Mouse (Mus musculus) bone marrow macrophage, adult 2 months (primary cell): ENCODE measurements at regions not wholly inside any gene's neighbourhood (a gene's known extent, or its start where the extent isn't known, plus 50 kb on each side); places are given as distances from the start of the nearest gene placed in this dataset.

ENCODE experiments used
- H3K27ac ChIP-seq: 2 replicates; pipeline ENCODE4 v1.5.1; 2012; ENCODE audit warnings: low read depth, low read length; ENCODE audit not compliant: insufficient read depth
- H3K4me1 ChIP-seq: 2 replicates; pipeline ENCODE4 v1.6.1; 2012; ENCODE audit warnings: low read length; ENCODE audit not compliant: control insufficient read depth, insufficient read depth
- H3K4me3 ChIP-seq: 2 replicates; pipeline ENCODE4 v1.5.1; 2012; ENCODE audit warnings: mild to moderate bottlenecking, low read length, moderate library complexity; ENCODE audit not compliant: insufficient read depth
- CTCF ChIP-seq: IDR thresholded peaks from 2 replicates; pipeline ENCODE4 v1.5.1; 2012; ENCODE audit warnings: low read depth, mild to moderate bottlenecking, low read length, moderate library complexity
- POLR2A ChIP-seq: IDR thresholded peaks from 2 replicates; pipeline ENCODE4 v1.6.1; 2012; ENCODE audit warnings: mild to moderate bottlenecking, low read depth, low read length, borderline replicate concordance

DNA sequence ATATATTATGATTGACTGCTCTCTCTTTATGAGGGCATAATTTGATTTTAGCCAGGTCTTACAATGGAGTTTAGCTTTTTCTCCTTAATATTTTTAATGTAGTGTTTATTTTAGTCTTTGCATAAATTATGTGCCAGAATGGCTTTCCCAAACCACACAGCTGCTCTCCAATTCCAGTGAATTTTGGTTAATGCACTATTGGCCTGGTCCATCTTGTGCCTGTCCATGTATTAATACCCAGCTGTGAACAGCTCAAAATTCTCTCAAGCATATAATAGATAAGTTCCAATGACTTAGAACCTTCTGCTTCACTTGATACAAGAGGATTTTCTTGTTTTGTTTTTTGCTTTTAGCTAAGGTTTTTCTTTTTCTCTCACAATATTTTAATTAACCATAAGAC is 939.4 kb downstream of the Pla2g4a start:
- no peak for TF ChIP-seq POLR2A
- TF ChIP-seq CTCF, result no peak
- no peaks in the 10 kb centered on the region for H3K4me1 ChIP-seq
- no peak overlapping the region for H3K4me3 ChIP-seq
- no peak overlapping the region for H3K27ac ChIP-seq

DNA sequence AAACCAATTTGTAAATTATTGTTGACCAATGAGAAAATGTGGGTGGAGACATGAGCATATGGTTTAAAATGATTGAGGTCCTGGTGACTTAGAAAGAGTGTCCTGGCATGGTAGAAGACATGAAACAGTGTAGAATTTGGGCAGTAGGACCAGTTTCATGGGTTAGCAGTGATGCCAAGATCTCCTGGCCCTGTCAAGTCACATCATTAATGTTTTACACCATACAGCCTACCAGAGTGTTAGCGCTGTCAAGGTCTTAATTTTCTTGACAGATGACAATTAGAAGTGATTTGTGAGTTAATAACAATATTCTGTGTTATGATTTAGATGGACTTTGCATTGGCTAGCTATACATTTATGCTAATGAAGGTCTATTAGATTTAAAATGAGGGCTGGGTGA is 939.8 kb downstream of the Pla2g4a start:
- TF ChIP-seq CTCF (no peak), POLR2A (no peak)
- Histone ChIP-seq H3K4me3 (no peak overlapping the region), H3K27ac (no peak overlapping the region), H3K4me1 (no peaks in the 10 kb centered on the region)

DNA sequence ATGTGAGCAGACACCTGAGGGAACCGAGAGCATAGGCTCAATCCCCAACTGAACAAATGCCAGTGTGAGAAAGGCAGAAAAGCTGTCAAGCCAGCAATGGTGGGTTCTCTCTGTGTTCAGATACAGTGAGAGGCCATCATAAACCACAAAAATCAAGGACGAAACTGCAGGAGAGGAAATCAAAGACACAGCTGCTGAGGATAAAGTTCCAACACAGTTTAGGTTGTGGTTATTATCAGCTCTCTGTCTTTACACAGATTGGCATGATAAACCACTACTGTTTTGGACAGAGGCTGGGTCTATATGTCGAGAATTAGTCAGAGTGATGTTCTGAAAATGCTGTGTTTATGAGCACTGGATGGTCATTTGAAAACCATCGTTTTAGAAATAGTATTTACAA is 946.5 kb downstream of the Pla2g4a start:
- no peak overlapping the region for H3K4me3 ChIP-seq
- H3K4me1 ChIP-seq, result no peaks in the 10 kb centered on the region
- no peak overlapping the region for H3K27ac ChIP-seq
- TF ChIP-seq POLR2A, result no peak
- TF ChIP-seq CTCF, result no peak

DNA sequence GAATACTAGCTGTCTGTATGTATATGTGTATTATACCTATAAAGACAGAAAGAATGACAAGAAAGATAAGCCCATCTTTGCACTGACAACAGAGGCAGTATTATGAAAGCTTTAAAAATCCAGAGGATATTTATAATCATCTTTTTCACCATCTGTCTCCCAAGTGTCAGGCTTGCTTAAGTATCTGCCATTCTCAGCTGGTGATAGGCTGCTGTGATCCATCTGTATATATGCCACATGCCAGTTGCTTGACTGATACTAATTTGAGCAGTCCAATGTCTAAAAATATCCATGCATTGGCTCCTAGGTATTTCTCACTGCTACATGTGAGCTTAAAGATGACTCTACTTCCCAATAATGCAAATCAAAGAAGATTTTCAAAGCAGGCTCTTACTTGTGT is 950.3 kb downstream of the Pla2g4a start:
- Histone ChIP-seq H3K27ac (no peak overlapping the region), H3K4me1 (no peaks in the 10 kb centered on the region), H3K4me3 (no peak overlapping the region)
- TF ChIP-seq POLR2A, result no peak
- TF ChIP-seq CTCF, result no peak

DNA sequence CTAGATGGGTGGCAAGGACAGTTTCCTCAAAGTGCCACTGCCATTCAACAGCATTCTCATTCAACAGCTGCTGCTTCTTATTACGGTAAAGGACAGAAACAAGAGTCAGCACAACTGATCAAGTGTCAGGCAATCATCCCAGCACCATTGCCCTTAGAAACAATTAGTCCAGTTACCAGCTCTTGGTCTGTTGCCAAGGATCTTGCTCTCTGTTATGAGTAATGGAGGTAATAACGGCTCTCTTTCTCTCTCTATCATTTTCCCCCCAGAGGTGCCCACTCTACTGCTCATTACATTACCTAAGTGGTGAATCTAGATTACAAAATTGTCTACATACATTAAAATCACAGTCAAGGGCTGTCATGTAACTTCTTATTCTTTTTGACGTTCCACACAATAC is 961.0 kb downstream of the Pla2g4a start:
- TF ChIP-seq CTCF (no peak), POLR2A (no peak)
- no peaks in the 10 kb centered on the region for H3K4me1 ChIP-seq
- H3K27ac ChIP-seq, result no peak overlapping the region
- H3K4me3 ChIP-seq, result no peak overlapping the region

DNA sequence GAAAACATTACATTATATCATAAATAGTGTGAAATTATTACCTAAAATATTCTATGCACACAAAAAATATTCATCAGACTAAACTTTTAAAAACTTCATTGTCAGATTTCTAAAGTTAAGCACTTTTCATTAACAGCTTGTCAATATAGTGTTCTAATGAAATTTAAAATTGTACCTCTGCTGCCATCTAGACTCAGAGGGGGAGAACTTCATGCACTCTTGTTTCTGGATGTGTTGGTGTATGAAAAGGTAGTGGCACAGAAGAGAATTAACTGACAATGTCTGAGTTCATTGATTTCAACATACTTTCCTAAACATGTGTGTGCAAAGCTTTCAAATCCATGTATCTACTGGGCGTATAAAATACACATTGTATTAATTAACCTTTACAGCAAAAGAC is 967.5 kb downstream of the Pla2g4a start:
- Histone ChIP-seq H3K27ac (no peak overlapping the region), H3K4me1 (no peaks in the 10 kb centered on the region), H3K4me3 (no peak overlapping the region)
- TF ChIP-seq CTCF, result no peak
- no peak for TF ChIP-seq POLR2A

DNA sequence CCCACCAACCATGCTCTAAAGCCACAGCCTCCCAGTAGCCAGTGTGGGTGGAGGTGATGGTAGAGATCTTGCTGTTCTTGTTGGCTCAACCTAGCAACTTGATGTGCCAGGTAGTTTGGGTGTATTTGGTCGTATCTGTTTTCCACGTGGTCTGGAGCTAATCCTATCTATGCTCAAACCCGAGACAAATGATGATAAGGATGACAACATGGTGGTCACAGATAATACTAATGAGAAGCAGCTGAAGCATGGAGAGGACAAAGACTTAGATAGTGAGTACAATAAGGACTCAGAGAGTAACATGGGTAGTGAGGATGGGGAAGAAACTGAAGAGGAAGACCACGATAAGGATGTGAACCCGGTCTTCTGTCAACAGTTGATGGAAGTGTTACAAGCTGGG is 983.7 kb downstream of the Pla2g4a start:
- TF ChIP-seq POLR2A (no peak), CTCF (no peak)
- Histone ChIP-seq H3K4me1 (no peaks in the 10 kb centered on the region), H3K4me3 (no peak overlapping the region), H3K27ac (no peak overlapping the region)

DNA sequence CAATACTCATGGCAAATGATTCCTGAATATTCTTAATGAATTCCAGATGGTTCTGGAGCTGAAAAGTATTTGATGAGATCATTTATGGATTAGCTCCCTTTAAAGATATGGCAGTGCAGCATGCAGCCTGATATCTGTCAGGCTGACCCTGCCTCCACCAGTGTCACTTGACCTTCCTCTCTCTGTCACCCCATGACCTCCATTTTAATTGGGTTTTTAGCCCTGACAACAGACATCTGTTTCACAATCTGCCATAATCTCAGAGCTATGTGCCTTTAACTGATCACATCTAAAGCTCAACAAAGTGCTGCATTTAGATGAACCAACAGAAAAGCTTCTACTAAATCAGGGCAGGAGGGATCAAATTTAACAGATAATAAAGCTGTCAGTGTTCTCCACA is 995.7 kb downstream of the Pla2g4a start:
- TF ChIP-seq CTCF (no peak), POLR2A (no peak)
- Histone ChIP-seq H3K4me3 (no peak overlapping the region), H3K27ac (no peak overlapping the region), H3K4me1 (no peaks in the 10 kb centered on the region)

DNA sequence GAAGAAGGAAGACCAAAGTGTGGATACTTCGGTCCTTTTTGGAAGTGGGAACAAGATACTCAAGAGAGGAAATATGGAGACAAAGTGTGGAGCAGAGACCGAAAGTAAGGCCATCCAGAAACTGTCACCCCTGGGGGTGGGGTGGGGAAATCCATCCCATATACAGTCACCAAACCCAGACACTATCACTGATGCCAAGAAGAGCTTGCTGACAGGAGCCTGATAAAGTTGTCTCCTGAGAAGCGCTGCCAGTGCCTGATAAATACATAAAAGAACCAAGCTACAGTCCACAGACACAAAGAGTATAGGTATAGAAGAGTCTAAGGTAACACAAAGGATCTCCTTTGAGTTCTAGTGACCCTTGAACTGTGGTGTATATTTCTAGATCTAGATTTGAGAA is 1026.7 kb downstream of the Pla2g4a start:
- TF ChIP-seq CTCF, result no peak
- Histone ChIP-seq H3K27ac (no peak overlapping the region), H3K4me3 (no peak overlapping the region), H3K4me1 (no peaks in the 10 kb centered on the region)

DNA sequence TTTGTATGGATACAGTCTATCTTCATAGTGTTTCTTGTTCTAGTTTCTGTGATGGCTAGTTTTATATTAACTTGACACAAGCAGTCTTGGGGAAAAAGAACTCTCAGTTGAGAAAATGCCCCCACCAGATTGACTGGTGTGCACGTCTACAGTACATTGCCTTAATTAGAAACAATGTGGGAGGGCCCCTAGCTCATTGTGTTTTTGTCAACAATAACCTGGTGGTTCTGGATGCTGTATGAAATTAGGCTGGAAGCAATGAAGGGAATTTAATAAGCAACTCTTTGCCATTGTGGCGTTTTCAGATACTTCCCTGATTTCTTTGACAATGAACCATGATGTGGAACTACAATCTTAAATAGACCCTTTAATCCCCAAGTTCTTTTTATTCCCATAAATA is 1036.6 kb downstream of the Pla2g4a start:
- Histone ChIP-seq H3K27ac (no peak overlapping the region), H3K4me1 (peaks cover 3% of the 10 kb centered on the region; the same call in 1 of the 2 replicates), H3K4me3 (no peak overlapping the region)
- TF ChIP-seq CTCF, result no peak
- TF ChIP-seq POLR2A, result no peak

DNA sequence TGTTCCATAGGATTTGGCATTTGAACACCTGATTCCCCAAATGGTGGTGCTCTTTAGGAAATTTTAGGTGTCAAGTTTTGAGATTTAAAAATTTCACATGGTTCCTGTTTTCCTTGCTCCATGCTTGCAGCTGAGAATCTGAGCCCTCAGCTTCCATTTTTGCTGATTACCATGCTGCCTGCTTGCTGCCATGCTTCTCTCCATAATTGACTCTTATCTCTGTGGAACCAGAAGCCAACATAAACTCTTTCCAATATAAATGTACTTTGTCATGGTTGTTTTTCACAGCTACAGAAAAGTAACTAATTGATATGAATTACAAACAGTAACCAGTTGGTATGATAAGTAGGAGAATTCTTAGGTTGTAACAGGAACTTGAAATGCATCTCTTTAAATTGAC is 1044.0 kb downstream of the Pla2g4a start:
- Histone ChIP-seq H3K27ac (no peak overlapping the region), H3K4me1 (peaks cover 3% of the 10 kb centered on the region; the same call in 1 of the 2 replicates), H3K4me3 (no peak overlapping the region)
- TF ChIP-seq CTCF, result no peak
- no peak for TF ChIP-seq POLR2A

DNA sequence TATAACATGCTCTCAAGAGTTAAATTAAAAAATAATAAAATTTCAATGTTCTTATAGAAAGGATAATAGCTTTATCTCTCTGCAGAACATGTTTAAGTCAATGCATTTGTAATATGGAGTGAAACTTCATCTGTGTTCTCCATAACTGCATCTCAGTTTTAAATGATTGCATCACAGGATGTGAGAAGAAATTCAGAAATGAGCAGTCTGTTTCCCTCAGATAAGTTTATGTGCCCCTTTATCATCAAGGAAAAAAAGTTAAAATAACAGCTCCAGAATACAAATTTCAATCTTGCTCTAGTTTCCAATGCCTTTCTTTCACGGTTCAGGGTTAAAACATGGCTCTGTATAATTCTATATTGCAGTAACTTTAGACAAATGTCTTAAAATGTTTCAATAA is 1048.3 kb downstream of the Pla2g4a start:
- Histone ChIP-seq H3K4me3 (no peak overlapping the region), H3K4me1 (no peaks in the 10 kb centered on the region), H3K27ac (no peak overlapping the region)
- TF ChIP-seq CTCF, result no peak
- no peak for TF ChIP-seq POLR2A

DNA sequence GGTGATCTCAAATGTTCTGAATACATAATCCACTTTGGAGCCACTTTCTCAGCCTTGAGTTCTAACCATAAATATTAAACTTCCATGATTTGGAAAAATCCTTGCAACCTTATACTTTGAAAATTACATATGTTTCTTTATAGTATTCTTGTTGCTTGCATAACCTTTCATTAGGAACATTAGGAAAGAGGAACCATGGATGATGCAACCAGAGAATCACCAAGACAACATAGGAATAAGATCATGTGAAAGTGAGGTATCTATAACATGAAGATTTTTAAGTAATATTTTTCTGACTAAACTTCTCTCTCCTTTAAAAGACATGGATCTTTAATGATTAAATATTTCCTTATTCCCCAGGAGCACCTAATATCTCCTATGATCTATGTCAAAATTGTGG is 1057.0 kb downstream of the Pla2g4a start:
- H3K4me1 ChIP-seq, result peaks cover 9% of the 10 kb centered on the region
- no peak overlapping the region for H3K4me3 ChIP-seq
- no peak overlapping the region for H3K27ac ChIP-seq
- TF ChIP-seq CTCF (no peak), POLR2A (no peak)
